Mouse (Mus musculus): ENCODE measurements around the gene Stk16.
"Not testable (repeated sequence)": the region's sequence is repeated elsewhere in the genome, so short reads cannot be mapped to it uniquely, and the experiment has no call there.

Stk16 gene

DNA sequence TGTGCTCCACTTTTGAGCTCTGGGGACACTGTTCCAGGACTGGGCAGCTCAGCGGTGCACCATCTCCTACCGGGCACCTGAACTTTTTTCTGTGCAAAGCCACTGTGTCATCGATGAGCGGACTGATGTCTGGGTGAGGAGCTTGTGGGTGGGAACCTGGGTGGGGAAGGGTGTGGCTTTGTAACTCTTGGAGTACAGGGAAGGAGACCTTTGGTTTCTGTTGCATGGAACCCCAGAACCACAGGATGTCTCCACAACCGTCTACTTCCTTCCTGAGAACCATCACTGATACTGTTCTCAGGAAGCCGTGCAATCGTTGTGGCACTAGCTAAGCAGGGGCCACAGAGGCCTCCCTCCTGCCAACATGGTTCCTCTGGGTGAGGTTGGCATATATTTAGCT is 2.5 kb downstream of the Stk16 start:
- no peak for DNase-seq

DNA sequence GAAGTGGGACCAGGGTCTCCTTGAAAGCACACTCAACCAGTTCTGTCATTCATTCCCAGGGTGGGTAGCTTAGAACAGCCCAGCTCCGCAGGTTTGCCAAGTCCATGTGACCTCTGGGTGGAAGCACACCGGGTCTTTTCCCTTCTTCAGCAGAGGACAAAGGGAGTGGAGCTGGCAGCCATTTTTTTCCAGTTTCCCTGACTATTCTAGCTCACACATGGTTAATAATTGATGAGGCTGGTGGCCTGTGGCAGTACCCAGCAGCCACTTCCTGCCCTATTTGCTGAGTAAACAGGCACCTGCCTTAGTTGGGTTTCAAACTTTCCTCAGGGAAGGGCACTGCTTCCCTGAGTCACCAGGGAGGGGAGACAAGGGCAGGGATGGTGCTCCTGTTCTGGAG is 3.8 kb downstream of the Stk16 start:
- DNase-seq = peak; percentile 98

DNA sequence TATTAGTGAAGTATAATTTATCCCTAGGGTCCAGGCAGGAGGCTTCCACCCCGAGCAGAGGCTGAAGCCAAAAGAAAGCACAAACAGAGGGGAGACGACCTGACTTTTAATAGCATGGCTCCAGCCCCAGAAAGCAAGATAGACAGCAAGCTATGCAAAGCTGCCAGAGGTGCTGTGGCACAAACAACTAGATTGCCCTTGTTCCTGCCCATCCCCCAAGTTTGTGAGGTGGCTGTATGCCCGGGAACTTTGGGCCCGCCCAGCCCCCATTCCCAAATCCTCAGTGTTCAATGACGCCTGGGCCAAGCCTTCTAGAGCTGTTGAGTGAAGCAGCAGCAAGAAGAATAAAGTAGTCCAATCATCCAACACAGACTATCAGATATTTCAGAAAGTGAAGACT is 4.2 kb downstream of the Stk16 start:
- DNase-seq = peak; percentile 91

DNA sequence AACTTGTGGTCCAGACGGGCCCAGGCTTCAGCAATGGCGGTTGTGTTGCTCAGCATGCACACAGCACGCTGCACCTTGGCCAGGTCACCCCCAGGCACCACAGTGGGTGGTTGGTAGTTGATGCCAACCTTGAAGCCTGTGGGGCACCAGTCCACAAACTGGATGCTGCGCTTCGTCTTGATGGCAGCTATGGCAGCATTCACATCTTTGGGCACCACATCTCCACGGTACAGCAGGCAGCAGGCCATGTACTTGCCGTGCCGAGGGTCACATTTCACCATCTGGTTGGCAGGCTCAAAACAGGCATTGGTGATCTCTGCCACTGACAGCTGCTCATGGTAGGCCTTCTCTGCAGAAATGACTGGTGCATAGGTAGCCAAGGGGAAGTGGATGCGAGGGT is 5.1 kb downstream of the Stk16 start:
- DNase-seq = peak; percentile 37

DNA sequence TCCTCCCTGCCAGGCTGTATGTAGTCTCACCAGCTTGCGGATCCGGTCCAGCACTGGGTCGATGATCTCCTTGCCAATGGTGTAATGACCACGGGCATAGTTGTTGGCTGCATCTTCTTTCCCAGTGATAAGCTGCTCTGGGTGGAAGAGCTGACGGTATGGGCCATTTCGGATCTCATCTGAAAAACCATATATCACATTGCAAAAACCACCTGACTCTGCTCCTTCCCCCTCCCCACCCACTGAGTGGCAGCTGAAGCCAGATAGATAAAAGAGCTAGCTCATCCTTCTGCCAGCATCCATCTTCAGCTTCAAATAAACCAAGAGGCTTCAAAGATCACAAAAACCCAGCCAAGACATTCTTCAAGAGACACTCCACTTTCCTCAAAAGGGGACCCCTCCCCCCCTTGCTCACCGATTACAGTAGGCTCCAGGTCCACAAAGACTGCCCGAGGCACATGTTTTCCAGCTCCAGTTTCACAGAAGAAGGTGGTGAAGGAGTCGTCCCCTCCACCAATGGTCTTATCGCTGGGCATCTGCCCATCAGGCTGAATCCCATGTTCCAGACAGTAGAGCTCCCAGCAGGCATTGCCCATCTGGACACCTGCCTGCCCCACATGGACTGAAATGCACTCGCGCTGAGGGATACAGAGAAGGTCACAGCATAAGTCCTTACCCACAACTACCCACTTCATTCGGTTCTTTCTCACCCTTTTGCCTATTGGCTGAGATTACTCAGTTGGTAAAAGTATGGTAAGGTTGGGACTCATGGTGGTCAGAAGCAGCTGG is 6.4 kb downstream of the Stk16 start:
- DNase-seq = peak; percentile 60

DNA sequence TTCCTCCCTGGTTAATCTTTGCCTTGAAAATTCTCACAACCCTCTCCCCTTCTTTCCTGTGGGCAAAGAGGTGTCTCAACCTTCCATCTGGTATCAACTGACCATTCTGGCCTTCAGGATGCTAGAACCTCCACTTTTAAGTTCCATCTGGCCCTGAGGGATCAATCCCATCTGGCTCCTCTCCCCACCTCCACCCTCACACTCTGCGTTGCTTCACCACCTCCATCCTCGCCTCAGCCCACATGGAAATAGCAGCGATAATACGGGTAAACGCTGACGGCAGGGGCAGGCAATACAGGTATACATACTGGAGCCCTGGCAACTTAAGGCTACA is 7.2 kb downstream of the Stk16 start:
- DNase-seq = no peak

DNA sequence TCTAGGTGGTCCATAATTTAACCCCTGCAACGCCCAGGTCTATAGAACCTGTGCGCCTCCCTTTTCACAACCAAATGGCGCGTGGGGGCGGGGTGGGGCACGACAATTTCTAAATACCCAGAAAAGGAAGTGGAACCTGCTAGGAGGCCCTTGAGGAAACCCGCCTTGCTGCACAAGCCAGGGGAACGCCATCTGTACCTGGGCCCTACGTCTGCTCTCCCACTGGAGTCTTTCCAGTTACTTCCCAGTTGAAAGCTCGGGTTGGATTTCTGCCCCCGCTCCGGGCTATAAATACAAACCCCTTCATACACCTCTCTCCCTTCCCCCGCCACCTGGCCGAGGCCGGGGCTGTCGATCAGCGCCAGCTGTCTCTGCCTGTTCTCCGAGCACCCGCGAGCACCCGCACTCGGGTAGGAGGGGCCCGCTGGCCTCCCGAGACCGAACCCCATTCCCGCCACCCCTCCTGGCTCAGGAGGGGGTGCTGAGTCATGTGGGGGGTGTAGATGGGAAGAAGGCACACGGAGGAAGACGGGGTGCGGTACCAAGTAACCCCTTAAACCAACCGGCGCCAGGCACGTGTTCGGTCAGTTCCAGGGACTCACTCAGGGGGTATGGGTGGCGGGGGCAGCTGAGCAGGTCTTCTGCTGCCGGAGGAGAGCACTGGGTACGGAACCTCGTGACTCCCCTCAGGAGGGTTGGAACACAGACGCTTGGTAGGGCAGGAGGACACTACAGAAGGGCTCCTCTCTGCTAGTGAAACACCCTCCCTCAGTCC is 7.8 kb downstream of the Stk16 start:
- DNase-seq = peak; percentile 48

DNA sequence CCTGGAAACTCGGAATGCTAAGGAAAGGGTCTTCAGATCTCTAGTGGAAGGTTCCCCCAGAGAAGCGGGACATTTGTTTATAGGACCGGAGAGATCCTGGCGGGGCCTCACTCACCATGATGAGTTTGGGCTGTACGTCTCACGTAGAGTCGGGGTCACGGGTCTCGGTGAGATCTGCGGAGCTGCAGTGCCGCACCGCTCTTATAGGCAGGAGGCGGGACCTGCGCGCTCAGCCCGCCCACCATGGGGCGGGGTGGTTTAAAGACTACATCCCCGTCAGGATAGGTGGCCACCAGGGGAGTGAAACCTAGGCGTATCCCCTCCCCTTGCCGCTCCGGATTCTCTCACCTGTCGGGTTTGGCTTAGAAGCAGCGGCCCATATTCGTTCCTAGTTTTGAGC is 8.4 kb downstream of the Stk16 start:
- DNase-seq = peak; percentile 98

DNA sequence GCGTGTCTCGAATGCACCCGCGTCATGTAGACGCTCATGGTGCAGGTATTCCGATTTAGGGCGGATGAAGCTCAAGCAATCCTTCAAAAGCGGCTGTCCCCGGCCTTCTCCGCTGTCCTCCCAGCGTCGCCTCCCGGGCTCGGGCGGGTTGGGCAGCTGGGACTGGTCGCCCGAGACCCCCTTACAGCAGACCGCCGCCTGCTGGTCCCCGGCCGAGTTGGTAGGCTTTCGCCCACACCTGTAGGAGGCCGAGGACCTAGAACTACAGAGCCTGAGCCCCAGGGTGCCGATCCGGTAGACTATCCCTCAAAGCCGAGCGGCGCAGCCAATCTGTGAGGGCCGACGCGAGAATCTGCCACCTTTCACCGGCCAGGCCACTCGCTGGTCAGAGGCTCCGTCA is 8.9 kb downstream of the Stk16 start, which contains the start of gene Tuba4a:
TSS of gene Tuba4a (minus strand) at position 335 of the 400 bp plus-strand sequence.
- no peak for DNase-seq

DNA sequence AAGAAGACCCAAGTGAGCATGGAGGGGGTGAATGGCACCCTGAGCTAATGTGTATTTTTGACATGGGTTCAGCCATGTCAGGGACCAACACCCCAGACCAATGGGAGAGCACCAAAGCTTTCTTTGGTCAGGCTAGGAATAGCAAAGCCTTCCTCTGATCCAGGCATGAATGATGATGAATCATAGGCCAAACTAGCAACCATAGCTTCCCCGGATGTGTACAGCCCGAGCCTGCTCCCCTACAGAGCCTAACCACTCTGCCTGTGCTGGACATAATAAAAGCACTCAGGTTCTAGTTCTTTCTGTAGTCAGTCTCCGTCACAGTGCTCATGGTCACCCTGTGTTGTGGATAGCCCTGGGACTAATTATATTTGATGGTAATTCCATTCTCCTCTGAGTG is 10.9 kb downstream of the Stk16 start:
- DNase-seq = no peak

DNA sequence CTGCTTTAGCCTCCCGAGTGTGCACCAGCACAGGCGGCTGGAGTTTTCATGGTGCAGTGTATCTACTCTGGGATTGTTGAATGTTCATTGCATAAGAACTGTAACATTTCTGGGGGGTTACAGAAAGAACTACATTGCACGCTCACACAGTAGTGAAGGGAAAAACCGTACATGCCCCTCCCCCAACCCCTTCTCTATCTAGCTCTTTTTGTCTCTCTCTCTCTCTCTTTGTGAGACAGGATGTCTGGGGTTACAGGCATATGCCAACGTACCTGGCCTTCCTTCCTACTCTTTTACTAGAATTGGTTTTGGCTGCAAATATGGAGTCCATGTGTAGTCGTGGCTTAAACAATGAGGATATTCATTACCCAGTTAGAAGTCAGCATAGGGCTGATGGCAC is 12.3 kb downstream of the Stk16 start:
- no peak for DNase-seq

DNA sequence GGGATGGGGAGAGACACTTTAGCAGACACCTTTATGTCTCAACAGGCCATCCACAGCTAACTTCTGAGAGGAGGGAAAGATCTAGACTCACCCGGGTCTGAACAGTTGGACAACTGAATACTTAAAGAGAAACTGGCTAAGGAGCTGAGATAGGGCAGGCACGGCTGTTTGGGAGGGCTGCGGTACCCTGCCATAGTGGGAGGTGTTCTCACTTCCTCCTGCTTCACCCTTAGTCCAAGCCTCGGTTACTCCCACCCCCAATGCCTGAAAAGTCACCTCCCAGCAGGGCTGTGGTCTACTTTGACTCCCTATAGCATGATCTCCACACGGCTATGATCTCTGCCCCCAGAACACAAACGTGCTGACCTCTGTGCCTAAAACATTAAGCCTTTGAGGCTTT is 12.9 kb downstream of the Stk16 start:
- DNase-seq = no peak

DNA sequence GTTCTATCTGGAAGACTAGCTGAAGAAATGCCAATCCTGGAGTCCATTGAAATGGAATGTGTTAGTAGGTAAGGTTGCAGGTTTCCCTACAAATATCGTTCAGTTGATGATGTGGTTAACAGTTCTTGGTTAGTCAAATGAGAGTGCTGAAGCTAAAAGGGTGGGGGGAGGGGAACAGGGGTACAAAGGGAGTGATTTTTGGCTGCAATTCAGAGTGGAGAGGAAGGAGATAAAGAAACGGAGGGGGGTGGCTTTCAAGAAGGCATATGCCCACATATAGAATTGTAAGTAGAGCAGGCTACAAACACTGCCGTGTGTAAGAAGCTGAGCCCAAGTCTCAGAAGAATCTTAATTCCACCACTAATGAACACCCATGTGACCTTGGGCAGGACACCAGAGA is 14.8 kb downstream of the Stk16 start:
- DNase-seq = no peak

DNA sequence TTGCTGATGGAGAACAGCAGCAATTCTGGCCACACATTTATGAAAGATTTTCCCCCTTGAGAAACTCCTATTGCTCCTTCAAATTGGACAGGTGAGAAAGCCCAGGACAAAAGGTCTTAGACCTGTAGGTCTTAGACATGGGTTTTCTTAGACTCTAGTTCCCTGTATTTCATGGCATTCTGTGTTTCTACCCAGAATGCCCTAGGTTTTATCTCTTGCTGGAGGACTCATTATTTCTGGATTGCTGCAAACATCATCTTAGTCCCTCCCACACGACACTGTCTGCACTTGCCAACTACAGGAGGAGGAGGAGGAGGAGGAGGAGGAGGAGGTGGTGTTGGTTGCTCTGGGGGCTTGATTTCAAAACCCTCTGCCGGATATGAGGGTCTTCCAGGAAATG is 15.5 kb downstream of the Stk16 start:
- no peak for DNase-seq

DNA sequence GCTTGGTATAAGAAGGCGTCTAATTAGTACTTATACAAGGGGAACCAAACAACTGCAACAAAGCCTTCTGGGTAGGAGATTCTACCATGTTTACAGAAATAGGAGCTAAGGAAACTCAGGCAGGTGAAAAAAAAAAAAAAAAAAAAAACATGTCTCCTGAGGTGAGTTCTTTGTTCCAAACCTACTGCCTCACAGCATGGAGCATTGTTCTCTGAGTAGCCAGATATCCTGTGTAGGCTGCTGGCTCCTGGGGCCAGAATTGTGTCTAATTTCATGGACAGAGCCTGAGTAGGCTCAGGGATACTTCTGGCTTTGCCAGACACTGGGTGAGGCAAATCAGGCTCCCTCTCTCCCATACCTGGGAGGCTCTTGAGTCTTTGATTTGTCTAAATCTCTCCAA is 17.0 kb downstream of the Stk16 start:
- DNase-seq = no peak

DNA sequence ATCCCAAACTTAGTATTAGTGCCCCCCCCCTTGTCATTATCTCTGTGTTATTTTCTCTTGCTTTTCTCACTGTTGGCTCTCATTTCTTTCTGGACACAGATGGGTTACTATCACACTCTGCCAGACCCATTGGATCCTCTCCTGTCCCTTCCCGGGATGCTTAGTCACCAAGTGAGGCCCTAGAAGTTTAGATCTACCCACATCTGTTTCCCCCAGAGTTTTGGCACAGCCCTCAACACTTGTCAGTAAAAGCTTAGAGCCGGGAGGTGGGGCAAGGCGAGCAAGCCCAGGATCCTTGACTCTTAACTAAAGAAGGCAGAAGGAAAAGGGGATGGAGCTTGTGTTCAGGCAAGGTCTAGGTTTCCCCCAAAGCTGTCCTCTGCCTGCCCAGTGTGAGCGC is 18.5 kb downstream of the Stk16 start:
- DNase-seq = no peak

DNA sequence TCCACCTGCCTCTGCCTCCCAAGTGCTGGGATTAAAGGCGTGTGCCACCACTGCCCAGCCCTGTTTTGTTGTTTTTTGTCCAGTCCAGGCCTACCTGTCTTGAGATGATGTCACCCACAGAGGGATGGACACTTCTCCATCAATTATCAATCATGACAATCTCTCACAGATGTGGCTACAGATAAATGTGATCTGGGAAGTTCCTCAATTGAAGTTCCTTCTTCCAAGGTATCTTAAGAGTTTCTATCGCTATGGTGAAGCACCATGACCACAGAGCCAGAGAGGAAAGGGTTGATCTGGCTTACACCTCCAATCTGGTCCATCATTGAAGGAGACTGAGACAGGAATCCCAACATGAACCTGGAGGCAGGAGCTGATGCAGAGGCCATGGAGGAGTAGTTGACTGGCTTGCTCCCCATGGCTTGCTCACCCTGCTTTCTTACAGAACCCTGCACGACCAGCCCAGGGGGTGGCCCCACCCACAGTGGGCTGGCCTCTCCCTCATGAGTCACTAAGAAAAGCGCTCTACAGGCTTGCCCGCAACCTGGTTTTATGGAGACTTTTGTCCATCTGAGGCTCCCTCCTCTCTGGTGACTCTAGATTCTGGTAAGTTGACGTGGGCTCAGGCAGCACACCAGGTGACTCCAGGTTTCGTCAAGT is 19.8 kb downstream of the Stk16 start:
- DNase-seq = no peak

DNA sequence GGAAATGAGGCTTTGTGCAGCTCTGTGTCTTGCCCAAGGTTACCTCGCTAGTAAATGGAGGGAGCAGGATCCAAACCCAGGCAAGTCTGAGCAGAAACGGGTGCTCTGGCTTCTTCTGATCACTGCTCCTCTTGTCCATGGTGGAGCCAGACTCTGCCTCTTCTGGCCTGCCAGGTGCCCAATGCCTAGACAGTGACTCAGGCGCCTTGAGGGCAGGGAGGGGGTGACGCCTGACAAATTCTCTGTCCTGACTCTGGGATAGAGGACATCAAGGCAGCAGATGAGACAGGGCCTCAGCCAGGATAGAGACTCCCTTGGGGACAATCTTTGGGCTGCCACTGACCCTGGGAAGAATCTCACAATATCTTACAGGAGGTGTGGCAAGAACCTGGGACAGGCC is 20.6 kb downstream of the Stk16 start:
- no peak for DNase-seq

DNA sequence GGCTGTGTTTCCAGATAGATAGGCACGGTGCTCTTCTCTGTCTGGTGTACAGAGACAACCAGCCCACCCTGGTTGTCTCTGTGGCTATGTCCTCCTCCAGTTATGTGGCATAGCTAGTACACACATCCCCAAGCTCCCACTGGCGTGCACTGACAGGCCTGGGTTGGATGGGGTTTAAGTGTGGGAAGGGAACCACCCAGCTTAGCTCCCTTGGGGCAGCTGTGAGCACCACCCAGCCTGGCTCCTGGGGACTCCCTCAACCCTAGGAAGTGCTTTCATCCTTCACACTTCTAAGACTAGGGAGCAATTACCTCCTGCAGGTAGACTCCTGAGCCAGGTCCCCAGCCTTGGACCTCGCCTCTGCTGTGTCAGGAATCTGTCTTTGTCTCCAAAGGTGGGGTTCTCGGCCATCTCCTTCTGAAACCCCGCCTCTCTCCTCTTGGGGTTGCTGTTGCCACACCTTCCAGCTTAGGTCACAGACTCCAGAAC is 21.1 kb downstream of the Stk16 start, which contains the start of gene A630095N17Rik:
TSS of gene A630095N17Rik (minus strand) at position 439 of the 489 bp plus-strand sequence.
- no peak for DNase-seq

DNA sequence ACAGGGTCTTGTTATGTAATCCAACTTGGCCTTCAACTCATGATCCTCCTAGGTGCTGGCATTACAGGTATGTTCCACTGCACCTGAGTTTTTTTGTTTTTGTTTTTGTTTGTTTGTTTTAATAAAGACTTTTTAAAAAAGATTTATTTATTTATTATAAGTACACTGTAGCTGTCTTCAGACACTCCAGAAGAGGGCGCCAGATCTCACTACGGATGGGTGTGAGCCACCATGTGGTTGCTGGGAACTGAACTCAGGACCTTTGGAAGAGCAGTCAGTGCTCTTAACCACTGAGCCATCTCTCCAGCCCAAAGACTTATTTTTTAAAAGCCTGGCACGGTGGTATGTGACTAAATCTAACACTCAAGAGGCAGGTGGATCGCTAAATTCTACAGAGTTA is 21.9 kb downstream of the Stk16 start:
- DNase-seq = not testable (repeated sequence)

DNA sequence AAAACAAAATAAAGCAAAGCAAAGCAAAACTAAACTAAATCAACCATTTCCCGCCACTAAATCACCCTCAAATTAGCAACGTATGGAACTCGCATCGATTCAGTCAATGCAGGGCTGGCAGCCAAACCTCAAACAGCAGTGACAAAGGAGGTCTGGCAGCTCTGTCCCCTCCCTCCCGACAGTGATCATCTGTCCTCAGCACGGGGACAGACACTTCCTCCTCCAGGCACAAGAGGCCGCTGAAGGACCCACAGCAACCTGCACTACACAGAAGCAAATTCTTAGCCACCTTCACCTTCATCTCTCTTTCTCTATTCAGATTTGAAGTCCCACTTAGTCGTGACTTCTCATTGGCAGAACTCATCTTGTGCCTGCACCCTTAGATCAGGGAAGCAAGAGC is 24.0 kb downstream of the Stk16 start:
- DNase-seq = peak; percentile 80

DNA sequence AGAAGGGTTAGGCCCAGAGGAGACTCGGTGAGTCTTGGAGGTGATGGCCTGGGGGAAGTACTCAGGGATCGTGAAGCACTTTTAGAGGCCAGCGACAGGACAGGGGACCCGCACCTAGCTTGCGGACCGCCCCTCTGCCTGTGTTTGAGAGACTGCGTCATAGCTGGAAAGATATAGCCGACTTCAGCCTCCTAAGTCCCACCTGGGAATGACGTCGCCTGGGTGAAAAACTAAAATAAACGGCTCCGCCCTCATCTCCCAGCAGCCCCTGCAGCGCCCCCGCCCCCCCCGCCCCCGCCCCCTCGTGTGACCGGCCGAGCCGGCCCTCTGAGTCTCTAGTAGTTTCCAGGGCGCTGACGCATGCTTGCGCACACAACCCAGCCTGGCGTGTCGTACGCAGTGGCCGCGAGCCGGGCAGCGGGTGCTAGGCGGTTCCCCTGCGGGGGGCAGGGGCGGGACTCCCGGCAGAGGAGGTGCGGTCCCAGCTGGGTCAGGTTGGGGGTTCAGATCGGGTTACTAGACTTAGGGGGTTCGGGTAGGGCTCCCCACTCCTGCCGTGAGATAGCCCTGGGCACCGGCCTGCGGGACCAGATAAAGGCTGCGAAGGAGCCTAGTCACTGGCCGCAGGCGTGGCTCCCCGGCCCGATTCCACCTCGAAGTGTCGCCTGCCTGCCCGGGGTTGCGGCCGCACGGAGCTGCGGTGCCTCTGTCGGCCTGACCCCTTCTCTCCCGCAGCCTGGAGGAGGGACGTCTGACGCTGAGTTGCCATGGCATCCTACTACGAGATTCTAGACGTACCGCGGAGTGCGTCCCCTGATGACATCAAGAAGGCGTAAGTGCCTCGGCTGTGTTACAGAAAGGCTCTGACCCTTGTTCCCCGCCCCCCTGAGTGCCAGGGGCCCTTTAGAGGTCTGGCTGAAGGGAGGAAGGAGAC is 25.7 kb downstream of the Stk16 start, which contains the start of gene Dnajb2:
TSS of gene Dnajb2 (plus strand) at position 290 of the 934 bp plus-strand sequence.
- DNase-seq = peak; percentile 94
